25 mouse cellular contexts compared by ENCODE assay signal in the genomic region with DNA sequence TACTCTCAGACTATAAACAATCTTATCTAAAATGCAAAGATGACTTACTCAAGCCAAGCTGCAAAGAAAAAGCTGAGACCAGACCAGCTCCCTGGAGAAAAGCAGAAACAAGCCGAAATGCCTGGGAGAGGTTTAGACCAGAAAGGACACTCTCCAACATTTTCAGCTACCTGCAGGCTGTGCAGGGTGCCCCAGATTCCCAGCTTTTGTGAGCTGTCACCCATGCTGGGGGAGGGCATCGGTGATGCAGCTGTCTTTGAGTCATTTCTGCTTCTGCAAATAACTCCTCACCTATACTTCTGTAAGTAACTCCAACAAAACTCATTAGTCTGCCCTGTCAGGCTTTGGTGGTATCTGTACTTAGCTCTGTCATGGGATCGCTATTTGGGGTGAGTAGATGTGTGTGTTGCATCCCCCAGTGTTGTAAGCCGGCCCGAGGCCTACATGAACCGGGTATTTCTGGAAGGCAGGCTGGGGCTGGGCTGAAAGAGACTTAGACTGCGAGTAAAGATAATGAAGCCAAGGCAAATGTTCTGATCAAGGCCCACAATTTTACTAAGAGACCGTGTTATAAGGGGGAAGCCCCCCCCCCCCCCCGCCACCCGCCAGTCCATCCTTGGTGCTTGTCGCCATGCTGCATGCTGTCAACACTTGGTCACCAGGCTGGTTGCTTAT.
"Had no signal": no experiment of that assay in that cellular context is flagged by ENCODE, and none has a peak within 500 bp of the region (broad histone marks: within the 10 kb centered on the region; RNA-seq: fewer than 3 reads in every experiment).

No protein-coding gene starts in this region.

- H3K9me3 ChIP-seq: heart, embryonic 13.5 days; heart, embryonic 15.5 days; hindbrain, embryonic 10.5 days; hindbrain, embryonic 12.5 days; intestine, embryonic 15.5 days; limb, embryonic 10.5 days; limb, embryonic 12.5 days had no signal

- H3K4me1 ChIP-seq: heart, embryonic 13.5 days; hindbrain, embryonic 10.5 days; hindbrain, embryonic 12.5 days; intestine, embryonic 15.5 days had no signal

- H3K9ac ChIP-seq: heart, embryonic 13.5 days; heart, embryonic 15.5 days; hindbrain, embryonic 12.5 days; hindbrain, embryonic 14.5 days; intestine, embryonic 15.5 days; limb, embryonic 12.5 days had no signal

- H3K36me3 ChIP-seq: intestine, embryonic 15.5 days had no signal

- H3K27ac ChIP-seq: gastrocnemius, adult 2 months; heart, embryonic 13.5 days; heart, embryonic 15.5 days; hindbrain, embryonic 10.5 days; hindbrain, embryonic 12.5 days; hindbrain, embryonic 14.5 days; intestine, embryonic 15.5 days; layer of hippocampus, adult 2 months; left cerebral cortex, adult 2 months; limb, embryonic 10.5 days; limb, embryonic 12.5 days had no signal

- DNase-seq: gastrocnemius, adult 2 months; gastrocnemius, postnatal 10 days; gastrocnemius, postnatal 25 days; heart, postnatal 14 days; heart, postnatal 4 days; kidney, adult 18-20 months; kidney, adult 8-10 months; kidney, postnatal 10 days; kidney, postnatal 25 days; kidney, postnatal 4 days; liver had no signal

- ATAC-seq: forebrain, embryonic 16.5 days; hindbrain, embryonic 16.5 days; inflammation-experienced regulatory T-cells, adult 6 months; intestine, embryonic 15.5 days; intestine, postnatal 0 days had no signal

- H3K27me3 ChIP-seq: heart, embryonic 13.5 days; heart, embryonic 15.5 days; hindbrain, embryonic 12.5 days; intestine, embryonic 15.5 days; limb, embryonic 12.5 days had no signal

- H3K4me3 ChIP-seq: gastrocnemius, adult 2 months; heart, embryonic 13.5 days; heart, embryonic 15.5 days; hindbrain, embryonic 10.5 days; hindbrain, embryonic 12.5 days; intestine, embryonic 15.5 days; layer of hippocampus, adult 2 months; left cerebral cortex, adult 2 months; limb, embryonic 10.5 days; limb, embryonic 12.5 days had no signal
